Mouse (Mus musculus): ENCODE data around the gene Rab35. TPM values are rescaled to one million over a fixed set of nuclear protein-coding genes. Genes with fewer than 3 reads are reported as not detected.

Rab35 gene
- 10 to 100 TPM; 60.7 to 61.7 TPM for total RNA-seq (2023)

GRCm38 (mm10) chr5:115631505-115632357 is at the start of gene Rab35:
TSS of gene Rab35 (plus strand) at chr5:115631908.

Other genes with a start within 250 kb of the Rab35 start
- gene Msi1, start 202.3 kb upstream of the Rab35 start, total RNA-seq (2023), result not detected
- not detected for gene Pla2g1b, start 165.6 kb upstream of the Rab35 start, total RNA-seq (2023)
- gene Sirt4, start 147.2 kb upstream of the Rab35 start, total RNA-seq (2023), result 1 to 10 TPM; 3.0 to 5.4 TPM
- gene Pxn, start 125.2 kb upstream of the Rab35 start, total RNA-seq (2023), result 100 to 1,000 TPM; 402 to 404 TPM
- 100 to 1,000 TPM; 686 to 781 TPM for gene Rplp0, start 72.4 kb upstream of the Rab35 start, total RNA-seq (2023)
- gene Gcn1l1, start 66.7 kb upstream of the Rab35 start, total RNA-seq (2023), result 10 to 100 TPM; 26.8 to 29.8 TPM
- 1 to 10 TPM; 1.3 to 1.5 TPM for gene Bicdl1, start 99.7 kb downstream of the Rab35 start, total RNA-seq (2023)
- gene Cit, start 213.4 kb downstream of the Rab35 start, total RNA-seq (2023), result 10 to 100 TPM; 40.7 to 50.9 TPM

All from neutrophil, adult 59 days (primary cell).